Mouse (Mus musculus) spleen, adult 2 months (tissue): Measurements from ENCODE around the gene Fcgr1. TPM values are rescaled to one million over a fixed set of nuclear protein-coding genes. Genes with fewer than 3 reads are reported as not detected.

ENCODE experiments used
- DNase-seq, 2 experiments: peaks; one replicate each; pipeline versions ENCODE4 v3.0.0 to v3.0.0-alpha.2; 2012 to 2021; ENCODE audit warnings: low spot score in 2 of 2, low read depth in 1 of 2
- H3K27ac ChIP-seq: fragments of 200-500 bp; 2 replicates; pipeline ENCODE4 v1.5.1; 2012; ENCODE audit warnings: low read length, inconsistent platforms; ENCODE audit not compliant: insufficient read depth
- H3K27me3 ChIP-seq: fragments of 200-500 bp; 2 replicates; pipeline ENCODE4 v1.6.1; 2012; ENCODE audit warnings: mild to moderate bottlenecking, moderate library complexity, low read length, inconsistent platforms; ENCODE audit not compliant: control insufficient read depth, insufficient read depth
- H3K36me3 ChIP-seq: fragments of 200-500 bp; 2 replicates; pipeline ENCODE4 v1.6.1; 2012; ENCODE audit warnings: mild to moderate bottlenecking, low read length, inconsistent platforms; ENCODE audit not compliant: control insufficient read depth, insufficient read depth
- H3K4me1 ChIP-seq: fragments of 200-500 bp; 2 replicates; pipeline ENCODE4 v1.6.1; 2011; ENCODE audit warnings: inconsistent platforms; ENCODE audit not compliant: control insufficient read depth, insufficient read depth, insufficient read length
- H3K4me3 ChIP-seq: fragments of 200-500 bp; 2 replicates; pipeline ENCODE4 v1.5.1; 2011; ENCODE audit warnings: mild to moderate bottlenecking, inconsistent platforms; ENCODE audit not compliant: insufficient read depth, insufficient read length; ENCODE audit errors: extremely low read depth
- CTCF ChIP-seq: fragments of 200-500 bp; IDR thresholded peaks from 2 replicates; pipeline ENCODE4 v1.5.1; 2011; ENCODE audit warnings: mild to moderate bottlenecking, inconsistent platforms; ENCODE audit not compliant: insufficient read depth, insufficient read length, insufficient replicate concordance; ENCODE audit errors: extremely low read depth
- POLR2A ChIP-seq: fragments of 200-500 bp; IDR thresholded peaks from 2 replicates; pipeline ENCODE4 v1.6.1; 2011; ENCODE audit warnings: low read depth, low read length, inconsistent platforms
- WGBS: fragments of 180-500 bp; shearing (Covaris S2); methylation state at CpG from one replicate; pipeline ENCODE4 v1.1.7; 2018; 5-methylcytosine and 5-hydroxymethylcytosine counted together
- polyA plus RNA-seq: library from polyadenylated mRNA; depleted of rRNA; stranded (reverse); fragments of >200 nt; gene quantifications from 2 replicates; pipeline ENCODE4 v1.2.3, GENCODE M21; 2012

Gene Fcgr1
- polyA plus RNA-seq, 1 experiment, result 6.0 TPM

GRCm38 (mm10) chr3:96336636-96337035 is 42.9 kb upstream of the Fcgr1 start:
- whole genome bisulfite sequencing, result 81% methylated on average over 1 of the region's 1 CpGs
- Histone ChIP-seq H3K27me3 (peaks cover 29% of the 10 kb centered on the region), H3K27ac (no peak overlapping the region), H3K36me3 (no peaks in the 10 kb centered on the region), H3K4me3 (no peak overlapping the region), H3K4me1 (no peaks in the 10 kb centered on the region; the same call in 1 of the 2 replicates)
- DNase-seq, result no peak
- TF ChIP-seq CTCF, result no peak
- no peak for TF ChIP-seq POLR2A

DNA sequence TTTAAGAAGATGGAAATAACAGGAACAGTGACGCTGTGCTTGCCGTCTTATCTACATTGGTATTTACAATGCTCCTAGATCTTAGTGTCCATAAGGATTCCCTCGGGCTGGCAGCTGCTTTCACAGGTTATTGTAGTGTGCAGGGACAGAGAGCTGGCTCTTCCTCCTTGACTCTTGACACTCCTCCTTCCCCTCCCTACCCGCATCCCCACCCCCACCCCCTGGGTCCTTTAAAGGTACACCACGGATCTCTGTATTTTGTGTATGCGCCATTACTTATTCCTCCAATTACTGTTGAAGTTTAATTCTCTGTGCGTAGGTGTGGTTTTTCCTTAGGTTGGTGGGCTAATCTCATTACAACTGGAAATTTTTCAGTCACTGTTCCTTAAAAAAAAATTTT is 41.8 kb upstream of the Fcgr1 start:
- Histone ChIP-seq H3K36me3 (no peaks in the 10 kb centered on the region), H3K27ac (no peak overlapping the region), H3K4me1 (no peaks in the 10 kb centered on the region; the same call in 1 of the 2 replicates), H3K4me3 (no peak overlapping the region), H3K27me3 (peaks cover 30% of the 10 kb centered on the region)
- 27% methylated on average over 7 of the region's 7 CpGs for WGBS
- TF ChIP-seq CTCF (no peak), POLR2A (no peak)
- DNase-seq, result no peak

DNA sequence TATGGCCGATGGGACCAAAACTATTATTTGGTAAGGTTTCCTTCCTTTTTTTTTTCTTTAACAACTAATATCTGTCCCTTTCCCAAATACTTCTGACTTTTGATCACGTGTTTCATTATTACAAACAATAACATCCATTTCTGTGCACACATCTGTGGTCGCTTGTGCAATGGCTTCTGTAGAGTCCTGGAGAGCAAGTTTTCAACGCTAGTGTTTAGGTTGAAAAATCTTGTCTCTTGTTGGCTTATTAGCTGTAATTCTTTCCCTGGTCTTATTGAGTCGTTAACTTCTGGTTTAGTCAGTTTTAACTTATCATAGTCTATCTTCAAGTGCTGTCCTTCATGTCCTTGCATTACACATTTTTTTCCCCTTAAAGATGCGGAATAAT is 41.4 kb upstream of the Fcgr1 start:
- 53% methylated on average over 6 of the region's 6 CpGs for WGBS
- DNase-seq, result no peak
- Histone ChIP-seq H3K27ac (no peak overlapping the region), H3K4me1 (no peaks in the 10 kb centered on the region; the same call in 1 of the 2 replicates), H3K36me3 (no peaks in the 10 kb centered on the region), H3K27me3 (peaks cover 32% of the 10 kb centered on the region), H3K4me3 (no peak overlapping the region)
- TF ChIP-seq CTCF, result no peak

GRCm38 (mm10) chr3:96334175-96335162 is 40.7 kb upstream of the Fcgr1 start:
- H3K4me1 ChIP-seq, result no peaks in the 10 kb centered on the region; the same call in 1 of the 2 replicates
- H3K36me3 ChIP-seq, result no peaks in the 10 kb centered on the region
- 6% methylated on average over 36 of the region's 36 CpGs for WGBS
- peaks cover 32% of the 10 kb centered on the region for H3K27me3 ChIP-seq
- peak overlapping the region; percentile 57; the same call in 1 of the 2 replicates for H3K4me3 ChIP-seq
- TF ChIP-seq POLR2A (no peak), CTCF (no peak)
- no peak for DNase-seq
- no peak overlapping the region for H3K27ac ChIP-seq

GRCm38 (mm10) chr3:96333396-96334174 is 39.8 kb upstream of the Fcgr1 start:
- H3K27me3 ChIP-seq, result peaks cover 30% of the 10 kb centered on the region
- peak overlapping the region; percentile 57; the same call in 1 of the 2 replicates for H3K4me3 ChIP-seq
- H3K36me3 ChIP-seq, result no peaks in the 10 kb centered on the region
- no peaks in the 10 kb centered on the region; the same call in 1 of the 2 replicates for H3K4me1 ChIP-seq
- 4% methylated on average over 25 of the region's 25 CpGs for WGBS
- TF ChIP-seq CTCF (no peak), POLR2A (no peak)
- no peak overlapping the region for H3K27ac ChIP-seq
- DNase-seq, result no peak

DNA sequence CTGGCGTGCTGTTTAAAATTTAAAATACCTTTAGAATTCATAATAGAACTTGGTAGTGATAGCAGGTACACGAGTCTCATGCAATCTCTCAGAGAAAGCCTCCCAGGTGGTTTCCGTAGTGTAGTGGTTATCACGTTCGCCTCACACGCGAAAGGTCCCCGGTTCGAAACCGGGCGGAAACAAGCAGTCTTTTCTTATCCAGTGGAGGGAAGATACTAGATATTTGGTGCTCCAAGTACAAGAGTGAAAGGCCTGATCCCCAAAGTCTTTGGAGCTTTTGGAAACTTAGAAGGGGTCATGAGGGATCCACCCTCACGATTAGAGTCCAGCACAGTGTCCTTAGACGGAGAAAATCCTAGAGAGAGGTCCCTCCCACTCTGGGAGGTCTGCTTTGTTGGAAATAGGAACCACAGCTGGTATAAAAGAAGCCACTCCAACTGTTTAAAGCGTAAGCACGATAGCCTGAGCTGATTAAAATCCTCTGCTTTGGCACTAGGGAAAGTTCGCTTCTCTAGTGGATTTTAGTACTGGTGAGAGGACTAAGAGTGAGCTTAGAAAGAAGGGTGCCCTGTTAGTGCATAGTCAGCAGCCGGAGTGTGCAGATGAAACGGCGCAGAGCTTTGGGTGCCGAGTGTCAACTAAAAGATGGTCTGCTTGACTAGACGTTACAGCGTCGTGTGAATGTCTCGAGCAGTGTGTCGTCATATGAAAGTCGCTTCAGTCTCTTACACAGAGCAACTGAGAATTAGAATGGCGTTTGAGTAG is 39.0 kb upstream of the Fcgr1 start:
- no peak for DNase-seq
- 11% methylated on average over 27 of the region's 27 CpGs for WGBS
- Histone ChIP-seq H3K27me3 (peaks cover 32% of the 10 kb centered on the region), H3K4me1 (no peaks in the 10 kb centered on the region; the same call in 1 of the 2 replicates), H3K36me3 (no peaks in the 10 kb centered on the region), H3K27ac (no peak overlapping the region), H3K4me3 (no peak overlapping the region)
- no peak for TF ChIP-seq CTCF

DNA sequence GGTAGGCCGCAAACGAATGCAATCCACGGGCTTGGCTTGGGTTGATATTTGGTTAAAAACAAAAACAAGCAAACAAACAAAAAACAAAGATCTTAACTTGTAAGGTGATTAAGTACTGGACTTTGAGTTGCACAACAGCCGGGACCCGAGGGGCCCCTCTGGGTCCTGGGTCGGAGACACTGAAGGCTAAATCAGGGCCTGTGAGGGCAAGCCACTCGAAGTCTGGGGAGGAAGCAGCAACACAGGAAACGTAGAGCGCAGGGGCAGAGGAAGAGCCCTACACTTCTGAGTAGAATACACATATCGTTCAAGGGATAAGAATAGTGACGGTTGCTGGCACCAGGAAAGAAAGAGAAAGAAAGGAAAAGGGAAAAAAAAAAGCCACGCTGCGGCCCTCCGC is 38.2 kb upstream of the Fcgr1 start:
- DNase-seq, result no peak
- Histone ChIP-seq H3K4me1 (no peaks in the 10 kb centered on the region; the same call in 1 of the 2 replicates), H3K27me3 (peaks cover 37% of the 10 kb centered on the region), H3K27ac (no peak overlapping the region), H3K4me3 (no peak overlapping the region), H3K36me3 (no peaks in the 10 kb centered on the region)
- WGBS, result 13% methylated on average over 14 of the region's 14 CpGs
- no peak for TF ChIP-seq POLR2A
